Mouse (Mus musculus) kidney, postnatal 4 days (tissue): Measurements from ENCODE around the gene Nup43.
A peak's percentile ranks its signal among the peaks of the same experiment; 100 is the strongest.

Source experiments
- DNase-seq, 2 experiments: peaks; one replicate each; pipeline ENCODE4 v3.0.0; 2021; ENCODE audit warnings: mixed read lengths in 2 of 2

Nup43 gene

DNA sequence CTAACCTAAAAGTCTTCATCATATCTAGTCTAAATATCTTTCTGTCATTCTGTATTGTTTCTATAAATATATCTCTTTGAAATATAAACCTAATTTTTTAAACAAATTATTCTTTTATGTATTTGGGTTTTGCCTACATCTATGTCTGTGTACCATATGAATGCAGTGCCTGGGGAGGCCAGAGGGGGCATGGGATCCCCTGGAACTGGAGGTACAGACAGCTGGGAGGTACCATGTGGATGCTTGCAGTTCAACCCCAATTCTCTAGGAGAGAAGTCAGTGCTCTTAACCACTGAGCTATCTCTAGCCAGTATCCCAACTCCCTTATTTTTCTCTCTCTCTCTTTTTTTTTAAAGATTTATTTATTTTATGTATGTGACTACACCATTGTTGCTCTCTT lies 28.0 kb downstream of the Nup43 start:
- peak in 1 of 2 experiments; percentile 28 for DNase-seq

DNA sequence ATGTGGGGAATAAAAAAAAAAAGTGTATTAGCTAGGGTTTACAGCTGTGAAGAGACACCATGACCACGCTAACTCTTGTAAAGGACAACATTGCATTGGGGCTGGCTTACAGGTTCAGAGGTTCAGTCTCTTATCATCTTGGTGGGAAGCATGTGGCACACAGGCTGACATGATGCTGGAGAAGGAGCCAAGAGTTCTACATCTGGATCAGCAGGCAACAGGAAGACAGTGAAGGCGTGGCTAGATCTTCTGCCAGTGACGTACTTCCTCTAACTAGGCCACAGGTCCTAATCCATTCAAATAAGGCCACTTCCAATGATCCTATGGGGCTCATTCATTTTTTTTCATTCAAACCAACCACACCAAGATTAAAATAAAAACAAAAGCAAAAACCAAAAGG lies 32.8 kb downstream of the Nup43 start:
- DNase-seq: no peak

DNA sequence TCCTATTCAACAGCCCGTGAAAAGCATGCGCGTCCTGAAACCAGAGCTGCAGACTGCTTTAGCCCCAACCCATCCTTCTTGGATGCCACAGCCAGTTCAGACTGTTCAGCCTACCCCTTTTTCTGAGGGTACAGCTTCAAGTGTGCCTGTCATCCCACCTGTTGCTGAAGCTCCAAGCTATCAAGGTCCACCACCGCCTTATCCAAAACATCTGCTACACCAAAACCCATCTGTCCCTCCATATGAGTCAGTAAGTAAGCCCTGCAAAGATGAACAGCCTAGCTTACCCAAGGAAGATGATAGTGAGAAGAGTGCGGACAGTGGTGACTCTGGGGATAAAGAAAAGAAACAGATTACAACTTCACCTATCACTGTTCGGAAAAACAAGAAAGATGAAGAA lies 35.3 kb downstream of the Nup43 start:
- no peak for DNase-seq

DNA sequence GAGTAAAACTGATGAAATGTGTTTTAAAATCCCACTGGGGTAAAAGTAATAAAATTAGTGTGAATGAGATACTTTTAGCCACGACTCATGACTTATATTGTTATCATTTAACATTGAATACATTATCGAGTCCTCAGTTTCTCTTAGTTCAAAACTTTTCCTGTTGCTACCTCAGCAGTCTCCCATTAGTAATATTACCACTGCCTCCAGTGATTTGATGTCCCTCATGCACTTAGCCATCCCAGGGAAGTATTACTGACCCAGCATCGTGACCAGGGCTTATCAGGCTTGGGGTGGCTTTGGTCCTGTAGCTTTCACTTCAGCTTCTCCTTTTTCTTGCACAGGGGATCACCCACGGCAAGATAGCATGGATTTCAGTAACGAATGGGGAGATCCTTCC lies 42.8 kb downstream of the Nup43 start:
- no peak for DNase-seq

DNA sequence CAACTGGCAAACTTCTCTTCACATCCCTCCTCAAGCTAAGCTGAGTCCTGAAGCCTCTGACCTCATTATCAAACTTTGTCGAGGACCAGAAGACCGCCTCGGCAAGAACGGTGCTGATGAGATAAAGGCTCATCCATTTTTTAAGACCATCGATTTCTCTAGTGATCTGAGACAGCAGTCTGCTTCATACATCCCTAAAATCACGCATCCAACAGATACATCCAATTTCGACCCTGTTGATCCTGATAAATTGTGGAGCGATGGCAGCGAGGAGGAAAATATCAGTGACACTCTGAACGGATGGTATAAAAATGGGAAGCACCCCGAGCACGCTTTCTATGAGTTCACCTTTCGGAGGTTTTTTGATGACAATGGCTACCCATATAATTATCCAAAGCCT lies 45.2 kb downstream of the Nup43 start:
- DNase-seq: no peak

DNA sequence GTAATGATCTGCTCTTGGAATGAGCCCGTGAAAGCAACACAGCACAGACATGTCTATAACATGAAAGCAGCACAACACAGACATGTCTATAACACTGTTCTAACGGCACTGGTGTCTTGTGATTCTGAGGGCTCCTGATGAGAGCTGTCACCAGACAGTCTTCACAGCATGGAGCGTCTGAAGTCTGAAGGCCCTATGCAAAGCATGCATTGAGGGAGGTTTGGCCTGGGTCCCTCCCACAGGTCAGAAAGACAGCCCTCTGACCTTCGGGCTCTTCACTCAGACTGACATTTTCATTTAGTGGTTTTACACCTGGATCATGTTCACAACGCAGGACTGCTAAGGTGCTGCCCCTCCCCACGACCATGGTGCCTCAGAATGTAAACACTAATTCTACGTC lies 47.8 kb downstream of the Nup43 start:
- DNase-seq: no peak

DNA sequence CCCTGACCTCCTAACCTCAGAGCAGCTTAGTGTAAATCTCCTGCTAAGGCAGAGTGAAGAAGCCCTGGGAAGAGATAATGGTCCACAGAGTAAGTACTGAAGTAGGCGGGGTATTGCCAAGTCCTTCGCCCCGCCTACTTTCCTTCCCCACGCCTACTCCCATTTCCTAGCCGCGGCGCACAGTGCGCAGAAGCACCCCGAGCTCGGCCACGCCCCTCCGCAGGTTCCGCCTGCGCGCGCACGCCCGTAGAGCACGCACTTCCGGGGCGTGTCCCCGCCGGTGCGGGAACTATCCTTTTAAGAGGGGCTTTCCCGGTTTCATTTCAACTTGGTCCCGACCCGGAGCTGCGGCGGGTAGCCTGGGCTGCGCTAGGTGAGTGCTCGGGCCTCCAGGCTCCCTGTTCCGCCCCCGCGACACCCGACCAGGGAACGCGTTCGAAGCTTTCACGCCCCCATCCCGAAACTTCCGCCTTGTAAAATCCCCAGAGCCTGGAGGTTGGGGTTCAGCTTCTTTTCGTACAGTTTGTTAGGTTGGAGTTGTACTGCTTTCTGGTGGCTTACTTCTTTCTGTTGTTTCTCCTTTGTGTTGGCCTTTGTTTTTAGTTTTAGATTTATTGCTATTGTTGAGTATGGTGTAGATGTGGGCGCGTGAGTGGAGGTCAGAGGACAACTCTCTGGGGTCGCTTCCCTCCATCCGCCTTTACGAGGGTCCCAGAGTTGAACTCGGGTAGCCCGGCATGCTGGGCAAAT lies 58.6 kb downstream of the Nup43 start, which contains the start of gene Katna1:
Katna1 (plus strand) TSS at position 250 of the 750 bp plus-strand sequence.
- peak; percentile 97 to 98 for DNase-seq

DNA sequence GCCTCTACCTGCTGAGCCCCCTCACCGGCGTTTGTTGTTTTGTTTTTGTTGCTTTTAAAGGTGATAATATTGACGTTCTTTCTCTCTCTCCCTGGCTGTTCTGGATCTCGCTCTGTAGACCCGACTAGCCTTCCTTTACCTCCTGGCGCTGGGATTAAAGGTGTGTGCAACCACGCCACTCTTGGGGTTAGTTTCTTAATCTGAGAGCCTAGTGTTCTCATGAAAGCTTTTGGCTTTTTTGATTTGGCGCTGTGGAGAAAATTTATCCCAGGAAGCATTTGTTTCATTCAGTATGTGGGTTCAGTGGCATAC lies 59.2 kb downstream of the Nup43 start:
- DNase-seq: no peak

DNA sequence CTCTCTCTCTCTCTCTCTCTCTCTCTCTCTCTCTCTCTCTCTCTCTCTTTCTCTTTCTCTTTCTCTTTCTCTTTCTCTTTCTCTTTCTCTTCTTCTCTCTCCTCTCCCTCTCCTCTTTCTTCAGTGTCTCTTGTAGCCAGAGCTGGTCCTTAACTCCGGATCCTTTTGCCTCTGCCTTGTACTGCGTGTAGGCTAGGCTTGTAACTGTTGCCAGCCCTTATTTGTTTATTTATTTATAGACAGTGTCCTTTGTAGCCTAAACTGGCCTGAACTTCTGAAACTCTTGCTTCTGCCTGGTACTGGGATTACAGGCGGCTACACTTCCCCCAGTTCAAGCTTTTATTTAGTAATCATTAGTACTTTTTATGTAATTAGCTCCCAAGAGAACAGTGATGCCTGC lies 59.7 kb downstream of the Nup43 start:
- DNase-seq: no peak
